Mouse (Mus musculus): Measurements from ENCODE around the gene Tmub2. TPM values are rescaled to one million over a fixed set of nuclear protein-coding genes. Genes with fewer than 3 reads are reported as not detected.
A peak's percentile ranks its signal among the peaks of the same experiment; 100 is the strongest.

Gene Tmub2
- polyA plus RNA-seq, 1 experiment from 2014 or later, result 64.5 TPM

GRCm38 (mm10) chr11:102246871-102247270, 37.9 kb upstream of the Tmub2 start:
- H3K4me2 ChIP-seq (ENCODE audit: low read depth), result no peak overlapping the region
- no peak overlapping the region for H3K9ac ChIP-seq (ENCODE audit: low read length)
- WGBS, result 87% methylated on average over 4 of the region's 4 CpGs
- H3K27ac ChIP-seq (ENCODE audit: low read depth, low read length), result no peak overlapping the region
- DNase-seq (ENCODE audit: low spot score) (no peak), ATAC-seq (ENCODE audit: insufficient read depth, low FRiP score, low TSS enrichment) (no peak)
- H3K27me3 ChIP-seq (ENCODE audit: control insufficient read depth, insufficient read depth, low read length), result no peaks in the 10 kb centered on the region
- no peaks in the 10 kb centered on the region for H3K9me3 ChIP-seq (ENCODE audit: control insufficient read depth, low read length)
- no peaks in the 10 kb centered on the region; the same call in 1 of the 2 replicates for H3K36me3 ChIP-seq (ENCODE audit: control insufficient read depth, insufficient read depth, low read length)
- H3K4me3 ChIP-seq (ENCODE audit: low read depth, low read length), result no peak overlapping the region
- H3K4me1 ChIP-seq (ENCODE audit: control insufficient read depth, insufficient read depth, low read length), result peaks cover 11% of the 10 kb centered on the region; the same call in 1 of the 2 replicates

GRCm38 (mm10) chr11:102248630-102249230, 36.0 kb upstream of the Tmub2 start, which contains the start of gene BC030867:
Gene BC030867, plus strand, starts transcription at chr11:102248882.
- H3K9ac ChIP-seq (ENCODE audit: low read length), result peak within 1 kb of the TSS; percentile 71
- 0 out of 2 replicates have a peak within 1 kb of the TSS, but pooled peaks have one; percentile 8 for H3K27ac ChIP-seq (ENCODE audit: low read depth, low read length)
- no peaks in the 10 kb centered on the region for H3K27me3 ChIP-seq (ENCODE audit: control insufficient read depth, insufficient read depth, low read length)
- H3K4me2 ChIP-seq (ENCODE audit: low read depth), result peak within 1 kb of the TSS; percentile 78
- peaks cover 11% of the 10 kb centered on the region; the same call in 1 of the 2 replicates for H3K4me1 ChIP-seq (ENCODE audit: control insufficient read depth, insufficient read depth, low read length)
- DNase-seq (ENCODE audit: low spot score) (peak; percentile 98), ATAC-seq (ENCODE audit: insufficient read depth, low FRiP score, low TSS enrichment) (peak; percentile 73)
- H3K4me3 ChIP-seq (ENCODE audit: low read depth, low read length), result peak within 1 kb of the TSS; percentile 80
- H3K36me3 ChIP-seq (ENCODE audit: control insufficient read depth, insufficient read depth, low read length), result peaks cover 2% of the 10 kb centered on the region; the same call in 1 of the 2 replicates
- no peaks in the 10 kb centered on the region for H3K9me3 ChIP-seq (ENCODE audit: control insufficient read depth, low read length)
- under 1% methylated on average over 41 of the region's 41 CpGs for WGBS

GRCm38 (mm10) chr11:102249351-102250090, 35.2 kb upstream of the Tmub2 start:
- WGBS, result 14% methylated on average over 9 of the region's 9 CpGs
- H3K9ac ChIP-seq (ENCODE audit: low read length), result peak overlapping the region; percentile 71
- ATAC-seq (ENCODE audit: insufficient read depth, low FRiP score, low TSS enrichment) (no peak), DNase-seq (ENCODE audit: low spot score) (no peak)
- H3K4me2 ChIP-seq (ENCODE audit: low read depth), result peak overlapping the region; percentile 78
- peaks cover 2% of the 10 kb centered on the region; the same call in 1 of the 2 replicates for H3K36me3 ChIP-seq (ENCODE audit: control insufficient read depth, insufficient read depth, low read length)
- H3K27me3 ChIP-seq (ENCODE audit: control insufficient read depth, insufficient read depth, low read length), result no peaks in the 10 kb centered on the region
- no peak overlapping the region for H3K27ac ChIP-seq (ENCODE audit: low read depth, low read length)
- peaks cover 9% of the 10 kb centered on the region; the same call in 1 of the 2 replicates for H3K4me1 ChIP-seq (ENCODE audit: control insufficient read depth, insufficient read depth, low read length)
- H3K4me3 ChIP-seq (ENCODE audit: low read depth, low read length), result peak overlapping the region; percentile 80
- no peaks in the 10 kb centered on the region for H3K9me3 ChIP-seq (ENCODE audit: control insufficient read depth, low read length)

GRCm38 (mm10) chr11:102257514-102257913, 27.2 kb upstream of the Tmub2 start:
- no peaks in the 10 kb centered on the region for H3K27me3 ChIP-seq (ENCODE audit: control insufficient read depth, insufficient read depth, low read length)
- H3K4me1 ChIP-seq (ENCODE audit: control insufficient read depth, insufficient read depth, low read length), result no peaks in the 10 kb centered on the region
- 42% methylated on average over 9 of the region's 9 CpGs for WGBS
- H3K9ac ChIP-seq (ENCODE audit: low read length), result no peak overlapping the region
- H3K4me2 ChIP-seq (ENCODE audit: low read depth), result no peak overlapping the region
- H3K4me3 ChIP-seq (ENCODE audit: low read depth, low read length), result no peak overlapping the region
- no peak overlapping the region for H3K27ac ChIP-seq (ENCODE audit: low read depth, low read length)
- H3K9me3 ChIP-seq (ENCODE audit: control insufficient read depth, low read length), result no peaks in the 10 kb centered on the region
- peaks cover 8% of the 10 kb centered on the region for H3K36me3 ChIP-seq (ENCODE audit: control insufficient read depth, insufficient read depth, low read length)
- ATAC-seq (ENCODE audit: insufficient read depth, low FRiP score, low TSS enrichment), result no peak
- peak; percentile 41 for DNase-seq (ENCODE audit: low spot score)

- ATAC-seq (ENCODE audit: insufficient read depth, low FRiP score, low TSS enrichment) (no peak), DNase-seq (ENCODE audit: low spot score) (no peak)
- H3K9me3 ChIP-seq (ENCODE audit: control insufficient read depth, low read length), result no peaks in the 10 kb centered on the region
- no peak overlapping the region for H3K4me2 ChIP-seq (ENCODE audit: low read depth)
- no peak overlapping the region for H3K9ac ChIP-seq (ENCODE audit: low read length)
- H3K4me1 ChIP-seq (ENCODE audit: control insufficient read depth, insufficient read depth, low read length), result no peaks in the 10 kb centered on the region
- H3K27me3 ChIP-seq (ENCODE audit: control insufficient read depth, insufficient read depth, low read length), result no peaks in the 10 kb centered on the region
- peaks cover 8% of the 10 kb centered on the region for H3K36me3 ChIP-seq (ENCODE audit: control insufficient read depth, insufficient read depth, low read length)
- whole genome bisulfite sequencing, result 89% methylated on average over 6 of the region's 6 CpGs
- H3K4me3 ChIP-seq (ENCODE audit: low read depth, low read length), result no peak overlapping the region
- no peak overlapping the region for H3K27ac ChIP-seq (ENCODE audit: low read depth, low read length)
Measured at GRCm38 (mm10) chr11:102258095-102258494, 26.6 kb upstream of the Tmub2 start.

- H3K4me2 ChIP-seq (ENCODE audit: low read depth), result no peak overlapping the region
- ATAC-seq (ENCODE audit: insufficient read depth, low FRiP score, low TSS enrichment) (no peak), DNase-seq (ENCODE audit: low spot score) (no peak)
- no peak overlapping the region for H3K9ac ChIP-seq (ENCODE audit: low read length)
- H3K4me1 ChIP-seq (ENCODE audit: control insufficient read depth, insufficient read depth, low read length), result no peaks in the 10 kb centered on the region
- H3K4me3 ChIP-seq (ENCODE audit: low read depth, low read length), result no peak overlapping the region
- H3K9me3 ChIP-seq (ENCODE audit: control insufficient read depth, low read length), result no peaks in the 10 kb centered on the region
- no peak overlapping the region for H3K27ac ChIP-seq (ENCODE audit: low read depth, low read length)
- WGBS, result 86% methylated on average over 3 of the region's 3 CpGs
- H3K27me3 ChIP-seq (ENCODE audit: control insufficient read depth, insufficient read depth, low read length), result no peaks in the 10 kb centered on the region
- H3K36me3 ChIP-seq (ENCODE audit: control insufficient read depth, insufficient read depth, low read length), result peaks cover 8% of the 10 kb centered on the region
Measured at GRCm38 (mm10) chr11:102258521-102258920, 26.2 kb upstream of the Tmub2 start.

- Histone ChIP-seq H3K9ac (ENCODE audit: low read length) (no peak overlapping the region), H3K27me3 (ENCODE audit: control insufficient read depth, insufficient read depth, low read length) (no peaks in the 10 kb centered on the region), H3K9me3 (ENCODE audit: control insufficient read depth, low read length) (no peaks in the 10 kb centered on the region), H3K4me1 (ENCODE audit: control insufficient read depth, insufficient read depth, low read length) (peaks cover 4% of the 10 kb centered on the region), H3K36me3 (ENCODE audit: control insufficient read depth, insufficient read depth, low read length) (peaks cover 8% of the 10 kb centered on the region), H3K4me3 (ENCODE audit: low read depth, low read length) (no peak overlapping the region), H3K4me2 (ENCODE audit: low read depth) (no peak overlapping the region), H3K27ac (ENCODE audit: low read depth, low read length) (no peak overlapping the region)
- DNase-seq (ENCODE audit: low spot score), result no peak
- no peak for ATAC-seq (ENCODE audit: insufficient read depth, low FRiP score, low TSS enrichment)
- 95% methylated on average over 7 of the region's 7 CpGs for WGBS
Measured at GRCm38 (mm10) chr11:102263211-102263610, 21.5 kb upstream of the Tmub2 start.

GRCm38 (mm10) chr11:102265816-102266215, 18.9 kb upstream of the Tmub2 start:
- H3K4me3 ChIP-seq (ENCODE audit: low read depth, low read length), result no peak overlapping the region
- WGBS, result 65% methylated on average over 14 of the region's 14 CpGs
- H3K27me3 ChIP-seq (ENCODE audit: control insufficient read depth, insufficient read depth, low read length), result no peaks in the 10 kb centered on the region
- peaks cover 4% of the 10 kb centered on the region for H3K4me1 ChIP-seq (ENCODE audit: control insufficient read depth, insufficient read depth, low read length)
- H3K9ac ChIP-seq (ENCODE audit: low read length), result no peak overlapping the region; the same call in 1 of the 2 replicates
- no peaks in the 10 kb centered on the region for H3K9me3 ChIP-seq (ENCODE audit: control insufficient read depth, low read length)
- DNase-seq (ENCODE audit: low spot score) (no peak), ATAC-seq (ENCODE audit: insufficient read depth, low FRiP score, low TSS enrichment) (no peak)
- H3K36me3 ChIP-seq (ENCODE audit: control insufficient read depth, insufficient read depth, low read length), result no peaks in the 10 kb centered on the region
- H3K4me2 ChIP-seq (ENCODE audit: low read depth), result no peak overlapping the region
- no peak overlapping the region for H3K27ac ChIP-seq (ENCODE audit: low read depth, low read length)
